Mouse (Mus musculus): ENCODE data around the gene Ak8. TPM values are rescaled to one million over a fixed set of nuclear protein-coding genes. Genes with fewer than 3 reads are reported as not detected.

Ak8 gene
- polyA plus RNA-seq, 1 experiment from 2014 or later = 0.41 TPM

DNA sequence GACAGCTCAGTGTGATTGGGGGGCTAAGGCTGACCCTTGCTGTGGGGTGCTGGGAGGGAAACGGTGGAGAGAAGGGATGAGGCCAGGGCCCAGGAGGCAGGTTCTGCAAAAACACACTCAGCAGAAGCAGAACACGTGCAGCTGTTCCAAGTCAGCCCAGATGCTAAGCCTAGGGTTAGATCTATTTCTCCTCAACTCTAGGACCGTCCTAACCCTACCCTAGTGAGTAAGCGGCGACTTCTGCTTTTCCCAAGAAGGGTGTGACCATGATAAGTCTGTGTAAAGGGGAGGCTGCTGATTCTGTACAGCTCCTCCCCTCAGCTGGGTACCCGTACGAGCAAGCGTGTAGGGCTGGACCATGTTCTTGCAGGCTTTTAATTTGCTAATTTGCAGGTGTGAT, 96.3 kb downstream of the Ak8 start:
- DNase-seq = no peak
- Histone ChIP-seq H3K27me3 (ENCODE audit: insufficient read depth, low read length) (no peaks in the 10 kb centered on the region), H3K4me3 (ENCODE audit: low read depth, low read length) (no peak overlapping the region), H3K4me1 (ENCODE audit: insufficient read depth) (no peaks in the 10 kb centered on the region), H3K4me2 (ENCODE audit: low read depth, low read length) (no peak overlapping the region), H3K36me3 (replicated peaks; ENCODE audit: insufficient read depth, low read length) (no peaks in the 10 kb centered on the region), H3K9me3 (ENCODE audit: low read length) (no peaks in the 10 kb centered on the region), H3K27ac (ENCODE audit: low read depth) (no peak overlapping the region), H3K9ac (replicated peaks) (no peak overlapping the region)
- TF ChIP-seq CTCF (IDR thresholded peaks at IDR 0.05; ENCODE audit: low read depth) (no peak), EP300 (IDR thresholded peaks at IDR 0.05; ENCODE audit: low read depth) (no peak)
- no peak for ATAC-seq
- WGBS (ENCODE audit: insufficient replicate concordance) = 43% methylated on average over 8 of the region's 8 CpGs

DNA sequence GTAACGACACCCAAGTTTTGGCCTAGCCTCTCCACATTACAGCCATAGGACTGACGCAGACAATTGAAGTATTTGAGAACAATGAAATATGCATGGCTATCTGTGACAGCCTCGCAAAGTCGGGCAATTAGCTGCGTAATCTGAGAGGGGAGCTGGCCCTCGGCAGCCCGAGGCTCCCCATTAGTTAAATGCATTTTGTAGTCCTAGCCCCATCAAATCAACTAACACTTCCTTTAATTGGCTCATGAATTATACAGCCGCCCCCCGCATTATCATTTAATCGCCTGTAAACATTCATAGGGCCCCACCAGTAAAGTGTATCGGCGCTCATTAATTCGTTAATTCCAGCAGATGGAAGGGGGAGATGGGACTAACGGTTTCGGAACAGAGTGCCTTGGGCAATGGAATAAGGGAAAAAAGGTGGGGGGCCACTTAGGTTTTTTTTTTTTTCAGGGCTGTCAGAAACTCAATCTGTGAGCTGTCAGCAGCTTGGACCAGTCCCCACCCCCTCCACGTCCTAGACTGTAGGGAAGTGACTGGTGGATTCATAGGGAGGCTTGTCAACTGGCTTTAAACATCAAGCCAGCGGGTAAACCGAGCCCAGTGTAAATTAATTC, 97.6 kb downstream of the Ak8 start:
- Histone ChIP-seq H3K4me1 (ENCODE audit: insufficient read depth) (no peaks in the 10 kb centered on the region), H3K4me2 (ENCODE audit: low read depth, low read length) (no peak overlapping the region), H3K9ac (replicated peaks) (no peak overlapping the region), H3K9me3 (ENCODE audit: low read length) (no peaks in the 10 kb centered on the region), H3K36me3 (replicated peaks; ENCODE audit: insufficient read depth, low read length) (no peaks in the 10 kb centered on the region), H3K27ac (ENCODE audit: low read depth) (no peak overlapping the region), H3K4me3 (ENCODE audit: low read depth, low read length) (no peak overlapping the region), H3K27me3 (ENCODE audit: insufficient read depth, low read length) (no peaks in the 10 kb centered on the region)
- DNase-seq = no peak
- TF ChIP-seq CTCF (IDR thresholded peaks at IDR 0.05; ENCODE audit: low read depth) (no peak), EP300 (IDR thresholded peaks at IDR 0.05; ENCODE audit: low read depth) (no peak)
- ATAC-seq = no peak
- WGBS (ENCODE audit: insufficient replicate concordance) = 69% methylated on average over 18 of the region's 18 CpGs

DNA sequence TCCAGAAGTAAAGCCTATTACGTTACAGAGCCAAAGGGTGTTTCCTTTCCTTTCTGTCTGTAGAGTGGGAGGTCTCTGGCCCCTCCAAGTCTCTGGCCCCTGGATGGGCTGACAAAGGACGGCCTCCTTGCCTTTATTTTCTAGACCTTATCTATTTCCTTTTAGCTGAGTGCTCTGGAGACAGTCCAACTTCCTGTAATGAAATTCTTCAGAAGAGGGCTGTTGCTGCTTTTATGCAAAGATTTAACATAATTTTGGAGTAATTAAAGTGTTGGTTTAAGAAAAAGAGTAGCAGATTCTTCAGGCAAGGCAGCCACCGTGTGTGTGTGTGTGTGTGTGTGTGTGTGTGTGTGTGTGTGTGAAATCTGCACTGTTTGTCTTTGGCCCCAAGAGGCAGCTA, 98.4 kb downstream of the Ak8 start:
- ATAC-seq = no peak
- Histone ChIP-seq H3K4me2 (ENCODE audit: low read depth, low read length) (no peak overlapping the region), H3K4me3 (ENCODE audit: low read depth, low read length) (no peak overlapping the region)

DNA sequence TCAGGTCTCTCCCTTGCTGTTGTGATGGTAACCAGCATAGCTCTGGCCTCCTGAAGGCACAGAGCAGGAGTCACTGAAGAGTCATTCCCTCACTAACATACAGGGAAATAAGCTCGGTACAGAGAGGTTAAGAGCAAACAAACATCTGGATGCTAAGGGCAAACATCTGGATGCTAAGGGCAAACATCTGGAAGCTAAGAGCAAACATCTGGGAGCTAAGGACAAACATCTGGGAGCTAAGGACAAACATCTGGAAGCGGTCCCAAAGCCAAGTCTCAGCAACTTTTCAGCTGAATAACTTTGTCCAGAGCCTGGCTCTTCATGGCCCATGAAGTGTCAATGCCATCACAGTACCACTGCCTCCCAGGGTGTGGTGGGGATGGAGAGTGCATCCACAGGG, 99.6 kb downstream of the Ak8 start:
- no peak for DNase-seq

More for the DNA sequence above, 98.4 kb downstream of the Ak8 start:
- H3K36me3 ChIP-seq (replicated peaks; ENCODE audit: insufficient read depth, low read length) = no peaks in the 10 kb centered on the region
- no peak overlapping the region for H3K9ac ChIP-seq (replicated peaks)
- H3K4me1 ChIP-seq (ENCODE audit: insufficient read depth) = no peaks in the 10 kb centered on the region
- H3K27me3 ChIP-seq (ENCODE audit: insufficient read depth, low read length) = no peaks in the 10 kb centered on the region
- H3K27ac ChIP-seq (ENCODE audit: low read depth) = no peak overlapping the region
- 31% methylated on average over 3 of the region's 3 CpGs for WGBS (ENCODE audit: insufficient replicate concordance)
- DNase-seq = no peak
- no peak for TF ChIP-seq CTCF (IDR thresholded peaks at IDR 0.05; ENCODE audit: low read depth)
- no peak for TF ChIP-seq EP300 (IDR thresholded peaks at IDR 0.05; ENCODE audit: low read depth)
- H3K9me3 ChIP-seq (ENCODE audit: low read length) = no peaks in the 10 kb centered on the region

DNA sequence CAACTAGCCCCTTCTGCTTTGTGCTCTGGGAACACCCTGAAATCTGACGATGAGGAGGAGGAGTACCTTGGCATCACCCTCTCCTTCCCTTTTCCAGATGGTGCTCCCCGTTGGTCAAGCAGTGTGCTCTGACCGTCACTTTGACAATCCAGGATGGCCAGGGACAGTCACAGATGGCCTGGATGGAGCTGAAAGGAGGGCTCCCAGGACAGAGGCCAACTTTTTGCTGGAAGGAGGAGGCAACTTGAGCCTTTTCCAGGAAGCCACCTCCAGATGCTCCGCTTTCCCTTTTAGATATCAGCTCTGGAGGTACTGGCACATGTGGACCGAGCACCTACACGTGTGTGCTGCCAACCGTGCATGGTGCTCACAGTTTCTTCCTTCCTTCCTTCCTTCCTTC, 103.4 kb downstream of the Ak8 start:
- no peaks in the 10 kb centered on the region for H3K9me3 ChIP-seq (ENCODE audit: low read length)
- H3K4me1 ChIP-seq (ENCODE audit: insufficient read depth) = no peaks in the 10 kb centered on the region
- H3K27ac ChIP-seq (ENCODE audit: low read depth) = no peak overlapping the region
- TF ChIP-seq EP300 (IDR thresholded peaks at IDR 0.05; ENCODE audit: low read depth) (no peak), CTCF (IDR thresholded peaks at IDR 0.05; ENCODE audit: low read depth) (no peak)
- no peak overlapping the region for H3K4me3 ChIP-seq (ENCODE audit: low read depth, low read length)
- H3K36me3 ChIP-seq (replicated peaks; ENCODE audit: insufficient read depth, low read length) = no peaks in the 10 kb centered on the region
- ATAC-seq = no peak
- no peak for DNase-seq
- H3K9ac ChIP-seq (replicated peaks) = no peak overlapping the region
- H3K27me3 ChIP-seq (ENCODE audit: insufficient read depth, low read length) = no peaks in the 10 kb centered on the region
- H3K4me2 ChIP-seq (ENCODE audit: low read depth, low read length) = no peak overlapping the region
- WGBS (ENCODE audit: insufficient replicate concordance) = 57% methylated on average over 7 of the region's 7 CpGs

More for the DNA sequence above, 99.6 kb downstream of the Ak8 start:
- Histone ChIP-seq H3K4me1 (ENCODE audit: insufficient read depth) (no peaks in the 10 kb centered on the region), H3K9ac (replicated peaks) (no peak overlapping the region), H3K9me3 (ENCODE audit: low read length) (no peaks in the 10 kb centered on the region), H3K27ac (ENCODE audit: low read depth) (no peak overlapping the region), H3K4me3 (ENCODE audit: low read depth, low read length) (no peak overlapping the region), H3K4me2 (ENCODE audit: low read depth, low read length) (no peak overlapping the region), H3K27me3 (ENCODE audit: insufficient read depth, low read length) (no peaks in the 10 kb centered on the region), H3K36me3 (replicated peaks; ENCODE audit: insufficient read depth, low read length) (no peaks in the 10 kb centered on the region)
- WGBS (ENCODE audit: insufficient replicate concordance) = 42% methylated on average over 2 of the region's 2 CpGs
- ATAC-seq = no peak
- TF ChIP-seq EP300 (IDR thresholded peaks at IDR 0.05; ENCODE audit: low read depth) (no peak), CTCF (IDR thresholded peaks at IDR 0.05; ENCODE audit: low read depth) (no peak)

DNA sequence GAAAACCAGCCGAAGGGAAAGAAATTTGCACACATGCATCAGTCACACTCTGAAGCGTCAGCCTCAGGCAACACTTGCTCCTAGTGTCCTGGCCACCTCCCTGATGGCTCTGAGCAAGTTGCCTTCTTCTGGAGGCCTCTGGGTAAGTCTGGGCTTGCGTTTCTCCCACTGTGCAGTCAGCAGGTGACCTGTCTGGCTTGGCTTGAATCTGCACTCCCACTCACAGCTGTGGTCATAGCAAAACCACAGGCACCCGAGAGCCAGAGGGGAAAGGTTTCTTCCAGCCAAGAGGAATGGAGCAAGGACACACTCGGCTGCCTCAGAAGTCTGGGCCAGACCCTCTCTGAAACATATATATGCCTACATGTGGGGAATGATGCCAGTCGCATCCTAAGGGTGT, 108.9 kb downstream of the Ak8 start:
- Histone ChIP-seq H3K4me1 (ENCODE audit: insufficient read depth) (no peaks in the 10 kb centered on the region), H3K27ac (ENCODE audit: low read depth) (no peak overlapping the region), H3K4me2 (ENCODE audit: low read depth, low read length) (no peak overlapping the region), H3K4me3 (ENCODE audit: low read depth, low read length) (no peak overlapping the region), H3K36me3 (replicated peaks; ENCODE audit: insufficient read depth, low read length) (no peaks in the 10 kb centered on the region), H3K27me3 (ENCODE audit: insufficient read depth, low read length) (no peaks in the 10 kb centered on the region), H3K9ac (replicated peaks) (no peak overlapping the region), H3K9me3 (ENCODE audit: low read length) (no peaks in the 10 kb centered on the region)
- no peak for ATAC-seq
- no peak for DNase-seq
- 69% methylated on average over 6 of the region's 6 CpGs for WGBS (ENCODE audit: insufficient replicate concordance)
- no peak for TF ChIP-seq CTCF (IDR thresholded peaks at IDR 0.05; ENCODE audit: low read depth)
- TF ChIP-seq EP300 (IDR thresholded peaks at IDR 0.05; ENCODE audit: low read depth) = no peak
